Mouse (Mus musculus): ENCODE measurements around the gene Ubac1. TPM values are rescaled to one million over a fixed set of nuclear protein-coding genes. Genes with fewer than 3 reads are reported as not detected.

Gene Ubac1
- polyA plus RNA-seq (2016; fragmentation: Nextera tagmentation; extraction: Ambion mirVana): 98.3 and 101 TPM in 2 replicates

- H3K27ac ChIP-seq: peak within 1 kb of the TSS; percentile 81
- peak within 1 kb of the TSS; percentile 94 for H3K4me2 ChIP-seq
- peaks cover 4% of the 10 kb centered on the region; the same call in 1 of the 2 replicates for H3K36me3 ChIP-seq
- H3K4me1 ChIP-seq (replicated peaks): peaks cover 20% of the 10 kb centered on the region
- H3K27me3 ChIP-seq: no peaks in the 10 kb centered on the region
- H3K9me3 ChIP-seq: no peaks in the 10 kb centered on the region
- peak; percentile 92 for ATAC-seq (ENCODE audit: insufficient number of reproducible peaks, insufficient read depth, low FRiP score, low TSS enrichment, low read depth)
- WGBS: 6% methylated on average over 50 of the region's 50 CpGs
- H3K4me3 ChIP-seq (replicated peaks): peak within 1 kb of the TSS; percentile 88
- H3K9ac ChIP-seq (replicated peaks): peak within 1 kb of the TSS; percentile 83
Observed at GRCm38 (mm10) chr2:26021561-26022257, at the start of gene Ubac1. Gene Ubac1, minus strand, starts transcription at chr2:26021747.

- H3K27me3 ChIP-seq: no peaks in the 10 kb centered on the region; the same call in 1 of the 2 replicates
- H3K4me1 ChIP-seq (replicated peaks): no peaks in the 10 kb centered on the region
- no peaks in the 10 kb centered on the region for H3K36me3 ChIP-seq
- no peak overlapping the region for H3K4me2 ChIP-seq
- no peak overlapping the region for H3K27ac ChIP-seq
- H3K9ac ChIP-seq (replicated peaks): no peak overlapping the region
- 91% methylated on average over 1 of the region's 1 CpGs for WGBS
- H3K4me3 ChIP-seq (replicated peaks): no peak overlapping the region
- H3K9me3 ChIP-seq: no peaks in the 10 kb centered on the region
- ATAC-seq (ENCODE audit: insufficient number of reproducible peaks, insufficient read depth, low FRiP score, low TSS enrichment, low read depth): no peak
Observed at GRCm38 (mm10) chr2:26068592-26068991, 47.0 kb upstream of the Ubac1 start.

- no peak overlapping the region for H3K27ac ChIP-seq
- no peak overlapping the region for H3K4me3 ChIP-seq (replicated peaks)
- H3K9ac ChIP-seq (replicated peaks): no peak overlapping the region
- no peaks in the 10 kb centered on the region for H3K9me3 ChIP-seq
- 77% methylated on average over 7 of the region's 7 CpGs for WGBS
- H3K4me2 ChIP-seq: no peak overlapping the region
- no peaks in the 10 kb centered on the region; the same call in 1 of the 2 replicates for H3K27me3 ChIP-seq
- H3K36me3 ChIP-seq: no peaks in the 10 kb centered on the region
- ATAC-seq (ENCODE audit: insufficient number of reproducible peaks, insufficient read depth, low FRiP score, low TSS enrichment, low read depth): no peak
- no peaks in the 10 kb centered on the region for H3K4me1 ChIP-seq (replicated peaks)
Observed at GRCm38 (mm10) chr2:26068175-26068574, 46.6 kb upstream of the Ubac1 start.

GRCm38 (mm10) chr2:26066527-26066926 is 45.0 kb upstream of the Ubac1 start:
- no peak overlapping the region for H3K27ac ChIP-seq
- ATAC-seq (ENCODE audit: insufficient number of reproducible peaks, insufficient read depth, low FRiP score, low TSS enrichment, low read depth): no peak
- no peak overlapping the region for H3K9ac ChIP-seq (replicated peaks)
- no peaks in the 10 kb centered on the region for H3K9me3 ChIP-seq
- H3K27me3 ChIP-seq: no peaks in the 10 kb centered on the region; the same call in 1 of the 2 replicates
- no peak overlapping the region for H3K4me3 ChIP-seq (replicated peaks)
- H3K4me1 ChIP-seq (replicated peaks): peaks cover 7% of the 10 kb centered on the region; the same call in 1 of the 2 replicates
- peaks cover 4% of the 10 kb centered on the region; the same call in 1 of the 2 replicates for H3K36me3 ChIP-seq
- 47% methylated on average over 14 of the region's 14 CpGs for WGBS
- no peak overlapping the region for H3K4me2 ChIP-seq

- Histone ChIP-seq H3K4me3 (replicated peaks) (no peak overlapping the region), H3K4me2 (no peak overlapping the region), H3K27me3 (no peaks in the 10 kb centered on the region; the same call in 1 of the 2 replicates), H3K4me1 (replicated peaks) (peaks cover 7% of the 10 kb centered on the region; the same call in 1 of the 2 replicates), H3K36me3 (peaks cover 4% of the 10 kb centered on the region; the same call in 1 of the 2 replicates), H3K9ac (replicated peaks) (no peak overlapping the region), H3K9me3 (no peaks in the 10 kb centered on the region), H3K27ac (no peak overlapping the region)
- WGBS: 74% methylated on average over 13 of the region's 13 CpGs
- no peak for ATAC-seq (ENCODE audit: insufficient number of reproducible peaks, insufficient read depth, low FRiP score, low TSS enrichment, low read depth)
Observed at GRCm38 (mm10) chr2:26062742-26063427, 41.3 kb upstream of the Ubac1 start.

- H3K9me3 ChIP-seq: no peaks in the 10 kb centered on the region
- peaks cover 7% of the 10 kb centered on the region; the same call in 1 of the 2 replicates for H3K4me1 ChIP-seq (replicated peaks)
- H3K36me3 ChIP-seq: peaks cover 4% of the 10 kb centered on the region; the same call in 1 of the 2 replicates
- H3K4me2 ChIP-seq: no peak overlapping the region
- 65% methylated on average over 4 of the region's 4 CpGs for WGBS
- H3K27ac ChIP-seq: no peak overlapping the region
- H3K27me3 ChIP-seq: no peaks in the 10 kb centered on the region; the same call in 1 of the 2 replicates
- ATAC-seq (ENCODE audit: insufficient number of reproducible peaks, insufficient read depth, low FRiP score, low TSS enrichment, low read depth): no peak
- H3K9ac ChIP-seq (replicated peaks): no peak overlapping the region
- H3K4me3 ChIP-seq (replicated peaks): no peak overlapping the region
Observed at GRCm38 (mm10) chr2:26062241-26062640, 40.7 kb upstream of the Ubac1 start.

- H3K9ac ChIP-seq (replicated peaks): no peak overlapping the region
- H3K27ac ChIP-seq: no peak overlapping the region
- H3K27me3 ChIP-seq: no peaks in the 10 kb centered on the region; the same call in 1 of the 2 replicates
- H3K4me3 ChIP-seq (replicated peaks): no peak overlapping the region
- ATAC-seq (ENCODE audit: insufficient number of reproducible peaks, insufficient read depth, low FRiP score, low TSS enrichment, low read depth): no peak
- no peaks in the 10 kb centered on the region for H3K9me3 ChIP-seq
- peaks cover 4% of the 10 kb centered on the region; the same call in 1 of the 2 replicates for H3K36me3 ChIP-seq
- H3K4me2 ChIP-seq: no peak overlapping the region
- peaks cover 7% of the 10 kb centered on the region; the same call in 1 of the 2 replicates for H3K4me1 ChIP-seq (replicated peaks)
- 63% methylated on average over 21 of the region's 21 CpGs for WGBS
Observed at GRCm38 (mm10) chr2:26061018-26061666, 39.6 kb upstream of the Ubac1 start.

- no peaks in the 10 kb centered on the region; the same call in 1 of the 2 replicates for H3K27me3 ChIP-seq
- no peaks in the 10 kb centered on the region; the same call in 1 of the 2 replicates for H3K36me3 ChIP-seq
- WGBS: 76% methylated on average over 7 of the region's 7 CpGs
- no peak overlapping the region for H3K4me3 ChIP-seq (replicated peaks)
- no peak overlapping the region for H3K27ac ChIP-seq
- H3K9ac ChIP-seq (replicated peaks): no peak overlapping the region
- H3K4me1 ChIP-seq (replicated peaks): peaks cover 9% of the 10 kb centered on the region
- no peak for ATAC-seq (ENCODE audit: insufficient number of reproducible peaks, insufficient read depth, low FRiP score, low TSS enrichment, low read depth)
- no peak overlapping the region for H3K4me2 ChIP-seq
- no peaks in the 10 kb centered on the region for H3K9me3 ChIP-seq
Observed at GRCm38 (mm10) chr2:26057053-26057452, 35.5 kb upstream of the Ubac1 start.

GRCm38 (mm10) chr2:26056226-26056625 is 34.7 kb upstream of the Ubac1 start:
- no peaks in the 10 kb centered on the region; the same call in 1 of the 2 replicates for H3K36me3 ChIP-seq
- no peak overlapping the region for H3K4me2 ChIP-seq
- H3K27me3 ChIP-seq: no peaks in the 10 kb centered on the region; the same call in 1 of the 2 replicates
- no peak overlapping the region for H3K4me3 ChIP-seq (replicated peaks)
- no peak overlapping the region for H3K9ac ChIP-seq (replicated peaks)
- H3K9me3 ChIP-seq: no peaks in the 10 kb centered on the region
- no peak overlapping the region for H3K27ac ChIP-seq
- no peak for ATAC-seq (ENCODE audit: insufficient number of reproducible peaks, insufficient read depth, low FRiP score, low TSS enrichment, low read depth)
- H3K4me1 ChIP-seq (replicated peaks): peaks cover 6% of the 10 kb centered on the region
- WGBS: 65% methylated on average over 5 of the region's 5 CpGs

GRCm38 (mm10) chr2:26055747-26056102 is 34.2 kb upstream of the Ubac1 start:
- Histone ChIP-seq H3K4me3 (replicated peaks) (no peak overlapping the region), H3K4me1 (replicated peaks) (peaks cover 6% of the 10 kb centered on the region), H3K27ac (no peak overlapping the region), H3K9ac (replicated peaks) (no peak overlapping the region), H3K27me3 (no peaks in the 10 kb centered on the region; the same call in 1 of the 2 replicates), H3K36me3 (no peaks in the 10 kb centered on the region; the same call in 1 of the 2 replicates), H3K4me2 (no peak overlapping the region), H3K9me3 (no peaks in the 10 kb centered on the region)
- WGBS: 60% methylated on average over 2 of the region's 2 CpGs
- no peak for ATAC-seq (ENCODE audit: insufficient number of reproducible peaks, insufficient read depth, low FRiP score, low TSS enrichment, low read depth)
